Mouse (Mus musculus): ENCODE data around the gene E2f1.

Gene E2f1

GRCm38 (mm10) chr2:154583906-154584872, 14.5 kb upstream of the E2f1 start:
- DNase-seq (ENCODE audit: low spot score) = peak; percentile 62

- no peak for DNase-seq (ENCODE audit: low spot score)
Measured at GRCm38 (mm10) chr2:154581421-154581820, 11.7 kb upstream of the E2f1 start.

GRCm38 (mm10) chr2:154580586-154580985, 10.9 kb upstream of the E2f1 start:
- DNase-seq (ENCODE audit: low spot score) = no peak

GRCm38 (mm10) chr2:154577744-154578067, 8.0 kb upstream of the E2f1 start:
- DNase-seq (ENCODE audit: low spot score) = no peak

- peak; percentile 81 for DNase-seq (ENCODE audit: low spot score)
Measured at GRCm38 (mm10) chr2:154576876-154577743, 7.4 kb upstream of the E2f1 start.

- peak; percentile 49 for DNase-seq (ENCODE audit: low spot score)
Measured at GRCm38 (mm10) chr2:154574271-154574670, 4.6 kb upstream of the E2f1 start.

GRCm38 (mm10) chr2:154572996-154573395, 3.3 kb upstream of the E2f1 start:
- no peak for DNase-seq (ENCODE audit: low spot score)

- no peak for DNase-seq (ENCODE audit: low spot score)
Measured at GRCm38 (mm10) chr2:154571976-154572375, 2.3 kb upstream of the E2f1 start.

GRCm38 (mm10) chr2:154571266-154571665, 1.6 kb upstream of the E2f1 start:
- no peak for DNase-seq (ENCODE audit: low spot score)

- DNase-seq (ENCODE audit: low spot score) = no peak
Measured at GRCm38 (mm10) chr2:154570666-154571065, 974 bp upstream of the E2f1 start.

- peak; percentile 71 for DNase-seq (ENCODE audit: low spot score)
Measured at GRCm38 (mm10) chr2:154569071-154569748, 482 bp downstream of the E2f1 start.

GRCm38 (mm10) chr2:154568329-154569070, 1.2 kb downstream of the E2f1 start:
- peak; percentile 66 for DNase-seq (ENCODE audit: low spot score)

- DNase-seq (ENCODE audit: low spot score) = no peak
Measured at GRCm38 (mm10) chr2:154567766-154568165, 1.9 kb downstream of the E2f1 start.

GRCm38 (mm10) chr2:154566641-154567040, 3.1 kb downstream of the E2f1 start:
- DNase-seq (ENCODE audit: low spot score) = no peak

GRCm38 (mm10) chr2:154565562-154565961, 4.1 kb downstream of the E2f1 start:
- no peak for DNase-seq (ENCODE audit: low spot score)

GRCm38 (mm10) chr2:154563612-154564170, 6.0 kb downstream of the E2f1 start:
- no peak for DNase-seq (ENCODE audit: low spot score)

GRCm38 (mm10) chr2:154558264-154559039, 11.2 kb downstream of the E2f1 start, which contains the start of gene Necab3:
Gene Necab3 (minus strand): TSS chr2:154558890.
- peak; percentile 63 for DNase-seq (ENCODE audit: low spot score)

- DNase-seq (ENCODE audit: low spot score) = no peak
Measured at GRCm38 (mm10) chr2:154557184-154557832, 12.4 kb downstream of the E2f1 start.

GRCm38 (mm10) chr2:154555235-154555634, 14.5 kb downstream of the E2f1 start:
- DNase-seq (ENCODE audit: low spot score) = no peak

- DNase-seq (ENCODE audit: low spot score) = peak; percentile 70
Measured at GRCm38 (mm10) chr2:154552424-154552907, 17.2 kb downstream of the E2f1 start.

Data from retina, embryonic 14.5 days (tissue).